Mouse (Mus musculus): Measurements from ENCODE around the gene Trappc1. TPM values are rescaled to one million over a fixed set of nuclear protein-coding genes. Genes with fewer than 3 reads are reported as not detected.
A peak's percentile ranks its signal among the peaks of the same experiment; 100 is the strongest.

Trappc1 gene
- polyA plus RNA-seq, 1 experiment from 2014 or later = 208 TPM

DNA sequence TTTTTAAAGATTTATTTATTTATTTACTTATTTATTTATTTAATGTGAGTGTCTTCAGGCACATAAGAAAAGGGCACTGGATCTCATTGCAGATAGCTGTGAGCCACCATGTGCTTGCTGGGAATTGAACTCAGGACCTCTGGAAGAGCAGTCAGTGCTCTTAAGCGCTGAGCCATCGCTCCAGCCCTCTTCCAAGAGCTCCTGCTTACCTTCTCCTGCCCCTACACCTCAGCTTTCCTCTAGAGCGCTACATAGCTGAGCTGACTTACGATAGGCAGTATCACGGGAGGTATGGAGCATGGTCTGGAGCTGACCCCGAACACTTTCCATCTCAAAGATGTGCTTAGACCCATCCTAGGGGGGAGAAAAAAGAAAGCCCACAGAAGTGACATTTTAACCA, 2.2 kb upstream of the Trappc1 start:
- 93% methylated on average over 6 of the region's 6 CpGs for WGBS
- H3K27me3 ChIP-seq (ENCODE audit: insufficient read depth, poor library complexity, severe bottlenecking) = peaks cover 3% of the 10 kb centered on the region
- H3K36me3 ChIP-seq = peaks cover 46% of the 10 kb centered on the region
- no peak overlapping the region for H3K27ac ChIP-seq
- peak overlapping the region; percentile 72 for H3K4me3 ChIP-seq
- H3K9me3 ChIP-seq = no peaks in the 10 kb centered on the region
- DNase-seq (ENCODE audit: low spot score) = no peak
- H3K4me1 ChIP-seq (replicated peaks) = peaks cover 43% of the 10 kb centered on the region

DNA sequence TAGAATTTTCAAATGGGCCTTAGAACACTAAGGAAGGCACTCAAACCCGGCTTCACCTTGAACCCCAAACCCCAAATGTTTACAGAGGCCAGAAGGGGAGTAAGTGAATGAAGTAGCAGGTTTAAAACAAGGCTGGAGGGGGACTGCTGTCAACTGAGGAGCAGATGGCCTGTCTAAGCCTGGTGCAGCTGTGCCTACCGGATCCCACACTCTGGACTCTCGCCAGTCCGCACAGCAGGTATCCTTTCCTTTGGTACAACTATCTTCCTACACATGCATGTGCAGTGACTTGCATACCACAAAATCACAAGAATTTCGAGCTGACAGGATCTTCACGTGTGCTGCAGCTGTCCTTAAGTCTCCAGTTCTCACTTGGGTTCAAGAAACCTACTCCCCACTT, 1.8 kb upstream of the Trappc1 start:
- WGBS = 78% methylated on average over 6 of the region's 6 CpGs
- no peak for DNase-seq (ENCODE audit: low spot score)
- H3K9me3 ChIP-seq = no peaks in the 10 kb centered on the region
- H3K27ac ChIP-seq = peak overlapping the region; percentile 97
- H3K4me1 ChIP-seq (replicated peaks) = peaks cover 47% of the 10 kb centered on the region
- peaks cover 8% of the 10 kb centered on the region for H3K27me3 ChIP-seq (ENCODE audit: insufficient read depth, poor library complexity, severe bottlenecking)
- H3K36me3 ChIP-seq = peaks cover 41% of the 10 kb centered on the region
- peak overlapping the region; percentile 72 for H3K4me3 ChIP-seq

DNA sequence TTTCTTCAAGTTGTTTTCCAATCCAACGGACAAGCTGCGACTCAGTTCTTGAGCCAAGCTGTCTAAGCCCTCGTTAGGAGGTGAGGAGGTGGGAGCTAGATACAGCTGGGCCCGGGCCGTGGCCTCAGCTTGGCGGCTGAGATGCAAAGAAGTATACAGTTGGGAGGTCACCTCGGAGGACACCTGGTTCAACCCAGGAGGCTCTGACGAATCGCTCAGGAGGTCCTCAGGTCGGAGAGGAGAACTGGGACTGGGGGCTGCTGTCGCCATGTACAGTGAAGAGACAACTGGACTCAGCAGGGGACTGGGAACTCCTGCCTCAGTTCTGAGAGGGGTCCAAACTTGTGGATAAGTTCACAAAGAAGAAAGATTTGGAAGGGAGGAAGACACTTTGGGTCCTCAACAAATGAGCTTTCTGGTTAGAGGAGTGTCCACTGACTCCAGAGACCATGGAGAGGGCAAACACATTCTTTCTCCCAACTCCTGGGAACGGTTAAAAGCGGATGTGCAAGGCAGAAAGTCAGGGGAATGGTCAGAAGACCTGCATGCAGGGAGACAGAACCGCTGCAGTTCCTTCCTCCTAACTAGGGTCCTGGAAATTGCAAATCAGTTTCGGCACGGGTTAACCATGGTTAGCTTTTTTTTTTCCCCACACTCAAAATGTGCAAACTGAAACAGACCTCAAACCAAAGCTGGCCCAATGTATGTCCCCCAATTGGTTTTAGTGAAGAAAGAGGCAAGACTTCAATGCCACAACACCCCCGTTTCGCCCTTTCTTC, 898 bp upstream of the Trappc1 start:
- WGBS = 29% methylated on average over 18 of the region's 18 CpGs
- Histone ChIP-seq H3K9me3 (no peaks in the 10 kb centered on the region), H3K27me3 (ENCODE audit: insufficient read depth, poor library complexity, severe bottlenecking) (peaks cover 16% of the 10 kb centered on the region), H3K4me3 (peak overlapping the region; percentile 72), H3K27ac (peak overlapping the region; percentile 97), H3K36me3 (peaks cover 33% of the 10 kb centered on the region), H3K4me1 (replicated peaks) (peaks cover 56% of the 10 kb centered on the region)
- no peak for DNase-seq (ENCODE audit: low spot score)

DNA sequence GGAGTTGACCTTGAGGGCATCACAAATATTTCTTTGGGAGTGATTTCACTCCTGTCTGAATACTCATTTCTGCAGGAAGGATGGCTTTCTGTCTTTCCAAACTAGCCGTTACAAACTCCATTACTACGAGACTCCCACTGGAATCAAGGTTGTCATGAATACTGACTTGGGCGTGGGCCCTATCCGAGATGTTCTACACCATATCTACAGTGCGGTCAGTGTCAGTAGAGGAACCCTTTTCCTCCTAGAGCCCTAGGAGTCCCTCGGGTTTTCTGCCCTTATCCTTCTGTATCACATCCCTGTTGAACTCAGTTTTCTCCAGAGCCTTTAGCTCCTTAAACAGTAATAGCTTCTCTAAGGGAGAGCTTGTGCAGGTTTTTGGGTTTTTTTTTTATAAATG, 969 bp downstream of the Trappc1 start:
- Histone ChIP-seq H3K36me3 (peaks cover 14% of the 10 kb centered on the region), H3K27me3 (ENCODE audit: insufficient read depth, poor library complexity, severe bottlenecking) (peaks cover 35% of the 10 kb centered on the region), H3K4me3 (peak overlapping the region; percentile 72), H3K9me3 (no peaks in the 10 kb centered on the region), H3K27ac (peak overlapping the region; percentile 97), H3K4me1 (replicated peaks) (peaks cover 56% of the 10 kb centered on the region)
- 80% methylated on average over 6 of the region's 6 CpGs for WGBS
- no peak for DNase-seq (ENCODE audit: low spot score)

DNA sequence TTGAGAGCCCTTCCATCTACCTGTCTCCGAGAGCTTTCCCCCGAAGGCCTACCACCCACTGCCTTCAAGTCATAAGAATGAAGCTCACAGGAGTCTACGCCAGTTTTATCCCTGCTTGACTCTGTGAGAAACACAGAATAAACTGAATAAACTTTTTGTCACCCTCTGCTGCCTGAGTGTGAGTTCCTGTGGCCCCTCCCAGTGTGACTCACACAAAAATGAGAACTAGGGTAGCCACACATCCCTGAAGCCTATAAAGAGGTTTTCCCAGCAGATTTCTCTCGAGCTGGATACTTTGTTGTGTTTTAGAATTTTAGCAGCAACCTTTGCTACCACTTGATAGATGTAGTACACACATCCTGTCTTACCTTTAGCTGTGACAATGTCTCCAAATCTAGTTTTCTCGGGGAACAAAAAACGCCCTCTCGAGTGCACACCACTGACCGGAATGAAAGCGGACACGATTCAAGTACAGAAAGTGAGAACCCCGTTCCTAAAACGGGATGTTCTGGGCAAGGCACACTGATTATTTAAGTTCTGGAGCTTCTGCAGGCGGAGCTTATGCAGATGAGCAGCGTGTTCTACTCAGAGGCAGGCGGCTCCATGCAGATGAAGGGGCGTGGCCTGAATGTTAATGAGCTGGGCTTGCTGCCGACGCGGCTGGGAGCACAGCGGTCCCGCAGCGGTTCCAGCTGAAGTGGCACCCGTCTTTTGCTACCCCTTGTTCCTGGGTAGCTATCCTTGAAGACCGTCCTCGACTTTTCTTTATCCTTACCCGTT, 2.0 kb downstream of the Trappc1 start, which contains the start of gene Kcnab3:
Gene Kcnab3 (plus strand): TSS at position 631 of the 780 bp plus-strand sequence.
- Histone ChIP-seq H3K9me3 (no peaks in the 10 kb centered on the region), H3K4me3 (peak within 1 kb of the TSS; percentile 58), H3K36me3 (peaks cover 3% of the 10 kb centered on the region), H3K27ac (peak within 1 kb of the TSS; percentile 86), H3K4me1 (replicated peaks) (peaks cover 54% of the 10 kb centered on the region), H3K27me3 (ENCODE audit: insufficient read depth, poor library complexity, severe bottlenecking) (peaks cover 46% of the 10 kb centered on the region)
- DNase-seq (ENCODE audit: low spot score) = peak; percentile 85
- 12% methylated on average over 26 of the region's 26 CpGs for WGBS

DNA sequence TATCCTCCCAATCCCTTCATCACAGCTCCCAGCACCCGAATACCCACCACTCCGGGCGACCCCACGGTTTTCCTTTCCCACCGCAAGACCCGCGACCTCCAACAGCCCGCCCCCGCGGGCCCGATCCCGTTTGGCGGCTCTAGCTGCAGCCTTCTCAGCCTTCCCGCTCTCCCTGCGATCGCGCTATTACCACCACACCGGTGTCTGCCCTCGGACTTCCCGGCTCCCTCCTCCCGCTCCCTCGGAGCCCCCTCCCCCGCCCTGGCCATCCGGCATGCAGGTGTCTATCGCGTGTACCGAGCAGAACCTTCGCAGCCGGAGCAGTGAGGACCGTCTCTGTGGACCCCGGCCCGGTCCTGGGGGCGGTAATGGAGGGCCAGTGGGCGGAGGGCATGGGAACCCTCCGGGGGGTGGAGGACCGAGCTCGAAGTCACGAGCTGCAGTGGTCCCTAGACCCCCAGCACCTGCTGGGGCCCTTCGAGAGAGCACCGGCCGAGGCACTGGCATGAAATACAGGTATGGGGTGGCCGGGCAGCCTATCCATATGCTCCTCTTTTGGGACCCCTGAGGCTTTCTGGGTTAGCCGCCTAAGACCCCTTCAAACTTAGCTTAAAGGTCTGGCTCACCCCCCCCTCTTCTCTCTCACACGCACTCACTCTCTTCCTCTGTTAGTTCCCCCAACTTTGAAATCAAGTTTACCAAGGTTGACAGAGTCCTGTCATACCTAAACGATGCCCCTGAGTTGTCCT, 2.8 kb downstream of the Trappc1 start:
- Histone ChIP-seq H3K4me1 (replicated peaks) (peaks cover 61% of the 10 kb centered on the region), H3K9me3 (no peaks in the 10 kb centered on the region), H3K27ac (peak overlapping the region; percentile 86), H3K27me3 (ENCODE audit: insufficient read depth, poor library complexity, severe bottlenecking) (peaks cover 53% of the 10 kb centered on the region), H3K36me3 (no peaks in the 10 kb centered on the region), H3K4me3 (peak overlapping the region; percentile 58)
- 1% methylated on average over 45 of the region's 45 CpGs for WGBS
- DNase-seq (ENCODE audit: low spot score) = no peak

DNA sequence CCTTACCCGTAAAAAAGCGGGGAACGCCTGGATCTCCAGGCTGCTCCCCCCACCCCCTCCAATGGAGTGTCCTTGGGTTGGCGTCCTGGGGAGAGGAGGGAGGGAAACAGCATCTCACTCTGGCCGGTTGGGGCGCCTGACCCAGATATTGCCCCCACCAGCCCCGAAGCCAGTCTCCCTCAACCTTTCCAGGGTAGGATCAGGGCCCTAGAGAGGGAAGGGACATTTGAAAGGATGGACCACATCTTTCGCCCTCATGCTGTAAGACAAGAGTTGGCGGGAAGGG, 3.3 kb downstream of the Trappc1 start:
- DNase-seq (ENCODE audit: low spot score) = no peak
- Histone ChIP-seq H3K36me3 (no peaks in the 10 kb centered on the region), H3K27ac (no peak overlapping the region), H3K4me3 (peak overlapping the region; percentile 58), H3K4me1 (replicated peaks) (peaks cover 61% of the 10 kb centered on the region), H3K9me3 (no peaks in the 10 kb centered on the region), H3K27me3 (ENCODE audit: insufficient read depth, poor library complexity, severe bottlenecking) (peaks cover 54% of the 10 kb centered on the region)
- WGBS = 8% methylated on average over 9 of the region's 9 CpGs

DNA sequence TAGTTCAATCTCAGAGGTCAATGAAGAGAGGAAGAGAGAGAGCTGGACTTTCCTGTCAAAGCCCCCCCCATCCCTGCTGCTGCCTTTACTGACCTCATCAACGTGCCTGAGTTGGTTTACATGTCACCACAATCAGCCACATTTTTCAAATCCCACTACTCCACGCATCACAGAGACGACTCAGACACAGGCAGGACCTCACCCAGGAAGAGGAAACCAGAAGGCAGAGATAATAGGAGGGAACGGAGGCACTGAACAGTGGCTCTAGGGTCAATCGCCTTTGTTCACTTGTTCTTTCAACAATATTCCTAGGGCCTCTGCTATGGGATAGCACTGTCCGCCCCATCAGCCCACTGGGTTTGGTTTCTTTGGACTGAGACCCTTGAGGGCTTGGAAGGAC, 3.9 kb downstream of the Trappc1 start:
- peaks cover 54% of the 10 kb centered on the region for H3K27me3 ChIP-seq (ENCODE audit: insufficient read depth, poor library complexity, severe bottlenecking)
- no peak for DNase-seq (ENCODE audit: low spot score)
- no peak overlapping the region for H3K27ac ChIP-seq
- no peaks in the 10 kb centered on the region for H3K9me3 ChIP-seq
- H3K36me3 ChIP-seq = no peaks in the 10 kb centered on the region
- 0 out of 2 replicates have a peak overlapping the region, but pooled peaks have one; percentile 58 for H3K4me3 ChIP-seq
- peaks cover 61% of the 10 kb centered on the region for H3K4me1 ChIP-seq (replicated peaks)
- 46% methylated on average over 6 of the region's 6 CpGs for WGBS

DNA sequence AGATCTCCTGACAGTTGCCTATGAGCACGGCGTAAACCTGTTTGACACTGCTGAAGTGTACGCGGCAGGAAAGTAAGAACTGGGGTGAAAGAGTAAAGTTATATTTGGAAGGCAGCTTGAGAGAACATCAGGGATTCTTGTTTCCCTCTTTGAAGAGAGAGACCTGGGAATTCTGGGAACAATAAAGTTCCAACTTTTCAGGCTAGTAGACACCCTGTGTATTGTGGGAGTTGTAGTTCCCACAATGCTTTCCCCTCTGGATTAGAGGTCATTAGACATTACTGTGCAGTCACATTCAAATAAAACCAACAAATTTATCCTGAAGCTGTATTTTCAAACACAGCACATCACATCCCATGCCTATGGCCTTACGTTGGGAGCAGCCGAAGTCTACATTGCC, 4.7 kb downstream of the Trappc1 start:
- Histone ChIP-seq H3K4me1 (replicated peaks) (peaks cover 62% of the 10 kb centered on the region), H3K36me3 (no peaks in the 10 kb centered on the region), H3K27ac (no peak overlapping the region), H3K9me3 (no peaks in the 10 kb centered on the region), H3K4me3 (no peak overlapping the region), H3K27me3 (ENCODE audit: insufficient read depth, poor library complexity, severe bottlenecking) (peaks cover 54% of the 10 kb centered on the region)
- DNase-seq (ENCODE audit: low spot score) = no peak
- WGBS = 90% methylated on average over 6 of the region's 6 CpGs

DNA sequence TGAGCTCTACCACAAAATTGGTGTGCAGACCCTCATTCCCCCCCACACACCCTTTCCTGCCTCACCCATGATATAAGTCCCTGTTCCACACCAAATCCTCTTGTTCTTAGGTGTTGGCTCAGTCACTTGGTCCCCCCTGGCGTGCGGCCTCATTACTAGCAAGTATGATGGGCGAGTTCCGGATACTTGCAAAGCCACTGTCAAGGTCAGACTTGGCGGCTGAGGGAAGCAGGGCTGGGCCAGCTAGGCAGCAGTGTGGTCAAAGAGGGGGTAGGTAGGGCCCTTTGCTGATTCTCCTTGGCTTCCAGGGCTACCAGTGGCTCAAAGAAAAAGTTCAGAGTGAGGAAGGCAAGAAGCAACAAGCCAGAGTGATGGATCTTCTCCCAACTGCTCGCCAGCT, 7.4 kb downstream of the Trappc1 start:
- H3K27me3 ChIP-seq (ENCODE audit: insufficient read depth, poor library complexity, severe bottlenecking) = peaks cover 57% of the 10 kb centered on the region
- H3K4me3 ChIP-seq = peak overlapping the region; percentile 62
- WGBS = 91% methylated on average over 6 of the region's 6 CpGs
- no peak for DNase-seq (ENCODE audit: low spot score)
- no peaks in the 10 kb centered on the region for H3K36me3 ChIP-seq
- peak overlapping the region; percentile 12; the same call in 1 of the 2 replicates for H3K27ac ChIP-seq
- no peaks in the 10 kb centered on the region for H3K9me3 ChIP-seq
- H3K4me1 ChIP-seq (replicated peaks) = peaks cover 43% of the 10 kb centered on the region

DNA sequence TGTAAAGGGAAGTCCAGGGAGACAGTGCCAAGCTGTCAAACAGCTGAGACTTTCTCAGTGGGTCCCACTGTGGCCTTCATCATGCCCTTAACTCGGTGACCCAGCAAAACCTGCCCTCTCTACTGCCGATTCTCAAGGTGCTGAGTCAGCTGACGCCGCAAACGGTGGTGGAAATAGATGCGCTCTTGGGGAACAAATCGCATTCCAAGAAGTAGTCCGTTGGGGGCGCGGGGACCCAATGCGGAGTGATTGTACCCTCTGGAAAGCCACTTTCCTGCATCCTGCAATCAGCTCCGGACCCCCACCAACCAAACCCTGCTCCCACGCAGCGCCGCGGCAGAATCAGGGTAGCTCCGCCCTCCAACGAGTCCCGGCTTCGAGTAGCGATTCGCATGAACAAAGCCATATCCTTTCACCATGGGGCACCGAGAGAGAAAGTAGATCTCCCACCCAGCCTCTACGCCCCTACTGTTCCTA, 8.2 kb downstream of the Trappc1 start:
- 3% methylated on average over 24 of the region's 24 CpGs for WGBS
- Histone ChIP-seq H3K27ac (peak overlapping the region; percentile 85), H3K4me1 (replicated peaks) (peaks cover 35% of the 10 kb centered on the region), H3K36me3 (no peaks in the 10 kb centered on the region), H3K27me3 (ENCODE audit: insufficient read depth, poor library complexity, severe bottlenecking) (peaks cover 50% of the 10 kb centered on the region), H3K4me3 (peak overlapping the region; percentile 62), H3K9me3 (no peaks in the 10 kb centered on the region)
- peak; percentile 86 for DNase-seq (ENCODE audit: low spot score)

DNA sequence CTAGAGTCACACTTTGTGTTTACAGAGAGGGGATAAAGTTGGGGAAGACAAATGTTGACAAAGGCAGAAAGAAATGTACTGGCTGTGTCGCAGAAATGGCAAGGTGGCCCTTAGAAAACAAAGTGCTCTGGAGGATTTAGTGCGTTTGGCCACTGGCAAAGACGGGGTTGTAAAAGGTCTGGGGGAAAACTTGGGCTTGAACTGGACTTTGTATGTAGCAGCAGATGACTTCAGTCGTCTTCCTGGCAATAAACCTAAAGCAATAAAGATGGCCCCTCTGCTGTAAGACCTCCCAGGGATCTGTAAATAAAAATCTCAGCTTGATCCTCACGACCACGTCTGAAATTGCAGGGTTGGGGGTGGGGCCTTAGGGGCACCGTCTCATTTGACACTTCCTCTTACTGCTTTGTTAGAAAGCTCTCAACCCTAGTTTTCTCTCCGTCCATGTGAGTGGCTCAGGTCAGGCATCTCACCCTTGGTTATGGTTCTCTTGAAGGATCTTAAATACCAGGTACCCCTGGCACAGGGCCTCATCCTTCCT, 9.0 kb downstream of the Trappc1 start:
- WGBS = 36% methylated on average over 8 of the region's 8 CpGs
- DNase-seq (ENCODE audit: low spot score) = no peak
- Histone ChIP-seq H3K27me3 (ENCODE audit: insufficient read depth, poor library complexity, severe bottlenecking) (peaks cover 42% of the 10 kb centered on the region), H3K4me3 (peak overlapping the region; percentile 62), H3K9me3 (peaks cover 5% of the 10 kb centered on the region; the same call in 1 of the 2 replicates), H3K4me1 (replicated peaks) (peaks cover 27% of the 10 kb centered on the region), H3K27ac (peak overlapping the region; percentile 85), H3K36me3 (no peaks in the 10 kb centered on the region)
